Mouse (Mus musculus): ENCODE data around the gene Nipbl.

- TF ChIP-seq POLR2A (IDR thresholded peaks at IDR 0.05; ENCODE audit: low read depth, low read length) (no peak), CTCF (conservative IDR thresholded peaks at IDR 0.05; ENCODE audit: insufficient read depth, insufficient read length, low read depth, low read length) (no peak)
These were observed 27.6 kb downstream of the Nipbl start for GRCm38 (mm10) chr15:8416500-8417138.

Data from kidney, adult 2 months (tissue).